Comparison of ENCODE assay signal across 7 mouse cellular contexts in the genomic region with DNA sequence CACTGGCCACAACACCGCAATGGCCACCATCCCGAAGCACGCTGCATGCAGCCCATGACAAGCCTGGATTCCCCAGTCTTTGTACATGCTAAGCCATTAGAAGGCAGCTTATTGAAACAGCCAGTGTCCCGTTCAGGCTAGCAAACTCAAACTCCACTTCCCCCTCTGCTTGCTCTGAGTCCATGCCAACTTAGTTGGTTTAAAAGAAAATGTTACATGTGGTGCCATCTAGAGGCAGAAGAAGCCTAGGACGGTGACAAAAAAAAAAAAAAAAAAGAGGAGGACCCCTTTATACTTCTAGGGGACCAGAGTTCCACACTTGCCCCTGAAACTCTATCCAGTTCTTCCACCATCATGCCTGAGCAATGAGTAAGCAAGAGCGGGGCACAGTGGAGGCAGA.
DNase-seq lines count a peak whose midpoint lies in the region; ATAC-seq and TF ChIP-seq lines count a peak whose summit lies in the region.

No protein-coding gene starts in this region.

- no peak overlapping the region for H3K4me3 ChIP-seq in intestine, postnatal 0 days (ENCODE audit: low read depth, low read length)
- no peak overlapping the region for H3K4me3 ChIP-seq in intestine, embryonic 16.5 days (ENCODE audit: low read length)

- H3K9me3 ChIP-seq in intestine, postnatal 0 days (ENCODE audit: control insufficient read depth): no peaks in the 10 kb centered on the region
- H3K9me3 ChIP-seq in intestine, embryonic 16.5 days (ENCODE audit: control insufficient read depth, low read length): no peaks in the 10 kb centered on the region

- DNase-seq in 3T3-L1 (ENCODE audit: low read depth, low spot score): peak; percentile 66
- peak; percentile 25 to 27 for DNase-seq in B cell, adult 2 months
- peak; percentile 14 for DNase-seq in induced T-regulatory cell, adult 2 months (ENCODE audit: low read depth)
- DNase-seq in layer of hippocampus, adult 8-10 months (ENCODE audit: low spot score in 2 of 2): no peak
- DNase-seq in gastrocnemius, postnatal 4 days (ENCODE audit: low spot score in 2 of 2): no peak

- no peak overlapping the region for H3K27ac ChIP-seq in intestine, postnatal 0 days (ENCODE audit: low read depth, low read length)
- H3K27ac ChIP-seq in intestine, embryonic 16.5 days (ENCODE audit: low read length): no peak overlapping the region

- peak; percentile 55 for TF ChIP-seq CTCF in intestine, postnatal 0 days (IDR thresholded peaks at IDR 0.05; ENCODE audit: low read depth)

- no peak for ATAC-seq in intestine, postnatal 0 days
- ATAC-seq in intestine, embryonic 16.5 days: no peak

- 70% methylated on average over 6 of the region's 6 CpGs for WGBS in intestine, postnatal 0 days
- 65% methylated on average over 6 of the region's 6 CpGs for WGBS in intestine, embryonic 16.5 days

- no peaks in the 10 kb centered on the region for H3K27me3 ChIP-seq in intestine, postnatal 0 days (replicated peaks; ENCODE audit: control insufficient read depth, insufficient read depth, low read length)
- no peaks in the 10 kb centered on the region for H3K27me3 ChIP-seq in intestine, embryonic 16.5 days (replicated peaks; ENCODE audit: control insufficient read depth, insufficient read depth, low read length)

- H3K4me1 ChIP-seq in intestine, postnatal 0 days (replicated peaks; ENCODE audit: control insufficient read depth, insufficient read depth, low read length): no peaks in the 10 kb centered on the region
- H3K4me1 ChIP-seq in intestine, embryonic 16.5 days (ENCODE audit: control insufficient read depth, insufficient read depth, low read length): no peaks in the 10 kb centered on the region

- H3K4me2 ChIP-seq in intestine, postnatal 0 days (replicated peaks; ENCODE audit: low read depth): no peak overlapping the region
- no peak overlapping the region for H3K4me2 ChIP-seq in intestine, embryonic 16.5 days (ENCODE audit: low read depth, low read length)

- H3K36me3 ChIP-seq in intestine, postnatal 0 days (ENCODE audit: control insufficient read depth, insufficient read depth): no peaks in the 10 kb centered on the region
- no peaks in the 10 kb centered on the region for H3K36me3 ChIP-seq in intestine, embryonic 16.5 days (ENCODE audit: control insufficient read depth, insufficient read depth, low read length)

- H3K9ac ChIP-seq in intestine, postnatal 0 days (ENCODE audit: low read depth, low read length): no peak overlapping the region
- no peak overlapping the region for H3K9ac ChIP-seq in intestine, embryonic 16.5 days (ENCODE audit: low read depth, low read length)

Comparison
In these comparisons a context has a peak if more than half of its experiments do, and no peak if none do; other contexts are left out.
1. DNase-seq: peak in 3T3-L1 (single experiment), B cell, adult 2 months (2 of 2) and induced T-regulatory cell, adult 2 months (single experiment); none in layer of hippocampus, adult 8-10 months (0 of 2) and gastrocnemius, postnatal 4 days (0 of 2).